12 mouse cellular contexts compared by ENCODE assay signal in the genomic region with DNA sequence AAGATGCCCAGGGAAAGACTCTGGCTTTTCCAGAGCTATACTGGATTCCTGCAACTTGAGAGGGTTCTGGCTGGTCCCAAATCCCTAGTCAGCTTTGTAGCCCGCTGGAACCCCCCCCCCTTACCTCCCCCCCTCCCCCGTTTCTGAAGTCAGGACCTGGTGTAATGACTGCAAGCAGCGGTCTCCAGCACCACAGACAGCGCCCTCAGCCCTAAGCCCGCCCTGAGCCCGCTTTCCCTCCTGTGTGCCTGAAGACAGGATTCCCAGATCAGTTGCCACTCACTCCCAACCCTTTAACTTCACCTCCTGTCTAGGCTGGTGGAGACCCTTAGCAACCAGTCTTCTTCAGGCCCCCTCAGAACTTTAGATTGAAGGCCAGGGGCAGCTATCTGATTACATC. TPM values are rescaled to one million over a fixed set of nuclear protein-coding genes. Genes with fewer than 3 reads are reported as not detected.
DNase-seq lines count a peak whose midpoint lies in the region; ATAC-seq and TF ChIP-seq lines count a peak whose summit lies in the region.
"Had no signal": no experiment of that assay in that cellular context is flagged by ENCODE, and none has a peak within 500 bp of the region (broad histone marks: within the 10 kb centered on the region; RNA-seq: fewer than 3 reads in every experiment).

No protein-coding gene starts in this region.

- H3K4me3 ChIP-seq in kidney, postnatal 0 days (replicated peaks; ENCODE audit: low read depth, low read length) = no peak overlapping the region
- H3K4me3 ChIP-seq in cortical plate, adult 2 months (ENCODE audit: insufficient read depth, low read length) = peak overlapping the region; percentile 64; the same call in 1 of the 2 replicates
- peak overlapping the region; percentile 88 for H3K4me3 ChIP-seq in forebrain, postnatal 0 days (ENCODE audit: low read depth, low read length)
- H3K4me3 ChIP-seq in midbrain, embryonic 16.5 days (ENCODE audit: low read depth, low read length) = peak overlapping the region; percentile 86
- no peak overlapping the region for H3K4me3 ChIP-seq in liver, embryonic 12.5 days
- H3K4me3 ChIP-seq in gastrocnemius, adult 2 months = no peak overlapping the region

- no peaks in the 10 kb centered on the region for H3K9me3 ChIP-seq in kidney, postnatal 0 days (replicated peaks; ENCODE audit: low read length)
- H3K9me3 ChIP-seq in forebrain, postnatal 0 days (ENCODE audit: low read length) = no peaks in the 10 kb centered on the region
- H3K9me3 ChIP-seq in midbrain, embryonic 16.5 days (replicated peaks; ENCODE audit: control insufficient read depth, low read length, poor library complexity, severe bottlenecking) = no peaks in the 10 kb centered on the region
- no peaks in the 10 kb centered on the region for H3K9me3 ChIP-seq in liver, embryonic 12.5 days (replicated peaks)

- H3K4me1 ChIP-seq in kidney, postnatal 0 days (replicated peaks; ENCODE audit: insufficient read depth, low read length) = peaks cover 10% of the 10 kb centered on the region
- H3K4me1 ChIP-seq in cortical plate, adult 2 months (ENCODE audit: control insufficient read depth, insufficient read depth, low read length) = peaks cover 4% of the 10 kb centered on the region
- H3K4me1 ChIP-seq in forebrain, postnatal 0 days (ENCODE audit: insufficient read depth) = peaks cover 22% of the 10 kb centered on the region
- peaks cover 36% of the 10 kb centered on the region for H3K4me1 ChIP-seq in midbrain, embryonic 16.5 days (ENCODE audit: control insufficient read depth, insufficient read depth, low read length)
- peaks cover 6% of the 10 kb centered on the region; the same call in 1 of the 2 replicates for H3K4me1 ChIP-seq in liver, embryonic 12.5 days

- H3K27me3 ChIP-seq in kidney, postnatal 0 days (ENCODE audit: insufficient read depth, low read length) = peaks cover 51% of the 10 kb centered on the region
- no peaks in the 10 kb centered on the region for H3K27me3 ChIP-seq in forebrain, postnatal 0 days (ENCODE audit: insufficient read depth, low read length)
- no peaks in the 10 kb centered on the region for H3K27me3 ChIP-seq in midbrain, embryonic 16.5 days (ENCODE audit: control insufficient read depth, insufficient read depth, low read depth, low read length)
- H3K27me3 ChIP-seq in liver, embryonic 12.5 days (replicated peaks) = peaks cover 98% of the 10 kb centered on the region

- intact Hi-C loops in gastrocnemius, adult 2 months (cut with DNase I) = no loop called here

- no peak overlapping the region for H3K9ac ChIP-seq in kidney, postnatal 0 days (ENCODE audit: low read depth, low read length)
- peak overlapping the region; percentile 99; the same call in 1 of the 2 replicates for H3K9ac ChIP-seq in forebrain, postnatal 0 days
- H3K9ac ChIP-seq in midbrain, embryonic 16.5 days (ENCODE audit: low read depth, low read length) = peak overlapping the region; percentile 100
- H3K9ac ChIP-seq in liver, embryonic 12.5 days = no peak overlapping the region

- H3K4me2 ChIP-seq in kidney, postnatal 0 days (ENCODE audit: low read length) = no peak overlapping the region
- peak overlapping the region; percentile 87 for H3K4me2 ChIP-seq in forebrain, postnatal 0 days (ENCODE audit: low read depth)
- peak overlapping the region; percentile 95 for H3K4me2 ChIP-seq in midbrain, embryonic 16.5 days (ENCODE audit: low read length)
- H3K4me2 ChIP-seq in liver, embryonic 12.5 days = no peak overlapping the region

- H3K27ac ChIP-seq in kidney, postnatal 0 days = no peak overlapping the region
- H3K27ac ChIP-seq in cortical plate, adult 2 months (ENCODE audit: insufficient read depth, low read length) = no peak overlapping the region
- H3K27ac ChIP-seq in forebrain, postnatal 0 days (ENCODE audit: low read depth, low read length) = no peak overlapping the region
- no peak overlapping the region for H3K27ac ChIP-seq in midbrain, embryonic 16.5 days (ENCODE audit: low read length)
- H3K27ac ChIP-seq in liver, embryonic 12.5 days = no peak overlapping the region
- no peak overlapping the region for H3K27ac ChIP-seq in gastrocnemius, adult 2 months

- DNase-seq in kidney, postnatal 0 days (ENCODE audit: low spot score) = peak; percentile 71
- no peak for DNase-seq in kidney, adult 8-10 months
- no peak for DNase-seq in forebrain, postnatal 0 days
- no peak for DNase-seq in left cerebral cortex, adult 11 months (ENCODE audit: low spot score)
- no peak for DNase-seq in gastrocnemius, adult 2 months
- DNase-seq: kidney, adult 9 months; lung, adult 18-20 months; right cerebral cortex, postnatal 25 days had no signal

- H3K36me3 ChIP-seq in kidney, postnatal 0 days (ENCODE audit: insufficient read depth, low read length) = no peaks in the 10 kb centered on the region
- peaks cover 21% of the 10 kb centered on the region for H3K36me3 ChIP-seq in forebrain, postnatal 0 days (ENCODE audit: insufficient read depth)
- peaks cover 12% of the 10 kb centered on the region; the same call in 1 of the 2 replicates for H3K36me3 ChIP-seq in midbrain, embryonic 16.5 days (ENCODE audit: control insufficient read depth, insufficient read depth, low read length)
- H3K36me3 ChIP-seq in liver, embryonic 12.5 days = no peaks in the 10 kb centered on the region

- ATAC-seq in kidney, postnatal 0 days (replicated peaks; ENCODE audit: low FRiP score, low read depth) = no peak
- no peak for ATAC-seq in forebrain, postnatal 0 days
- ATAC-seq in midbrain, embryonic 16.5 days = no peak
- ATAC-seq in liver, embryonic 12.5 days = no peak

- TF ChIP-seq POLR2A in cortical plate, adult 2 months (IDR thresholded peaks at IDR 0.05; ENCODE audit: extremely low read depth, insufficient read depth, low read length) = no peak

- TF ChIP-seq CTCF in kidney, postnatal 0 days (IDR thresholded peaks at IDR 0.05; ENCODE audit: low read depth) = no peak
- TF ChIP-seq CTCF in cortical plate, adult 2 months (IDR thresholded peaks at IDR 0.05; ENCODE audit: extremely low read depth, insufficient read depth, low read length) = no peak
- no peak for TF ChIP-seq CTCF in forebrain, postnatal 0 days (IDR thresholded peaks at IDR 0.05; ENCODE audit: low read depth)
- no peak for TF ChIP-seq CTCF in gastrocnemius, adult 2 months (IDR thresholded peaks at IDR 0.05)

- 1% methylated on average over 6 of the region's 6 CpGs for WGBS in kidney, postnatal 0 days
- 25% methylated on average over 6 of the region's 6 CpGs for WGBS in forebrain, postnatal 0 days
- 18% methylated on average over 5 of the region's 6 CpGs for WGBS in midbrain, embryonic 16.5 days
- 2% methylated on average over 6 of the region's 6 CpGs for WGBS in liver, embryonic 12.5 days (ENCODE audit: insufficient replicate concordance)

RNA-seq across cellular contexts. Expression of a gene that starts 2.1 kb away (rescaled TPM):
- polyA plus RNA-seq in kidney, postnatal 0 days (2015; fragmentation: Nextera tagmentation; extraction: Ambion mirVana) = 0.24 TPM in 1 of 2 replicates, not detected in the other
- polyA plus RNA-seq in cortical plate, adult 2 months (2012; rRNA removed) = 56.9 and 62.1 TPM in 2 replicates
- total RNA-seq in forebrain, postnatal 0 days (2014; rRNA removed) = 88.5 and 95.4 TPM in 2 replicates
- polyA plus RNA-seq in forebrain, postnatal 0 days (2015; fragmentation: Nextera tagmentation; extraction: Ambion mirVana) = 27.0 and 31.0 TPM in 2 replicates
- polyA plus RNA-seq in midbrain, embryonic 16.5 days (2015; fragmentation: Nextera tagmentation; extraction: Ambion mirVana) = 22.2 and 26.1 TPM in 2 replicates
- polyA plus RNA-seq in liver, embryonic 12.5 days (2016; fragmentation: Nextera tagmentation; extraction: Ambion mirVana) = not detected in 2 replicates
- not detected for total RNA-seq in gastrocnemius, adult 2 months (2021)
- total RNA-seq: gastrocnemius, adult 8-10 months had no signal

Comparison
In these comparisons a context has a peak if more than half of its experiments do, and no peak if none do; other contexts are left out.
1. H3K4me2 ChIP-seq: peak in forebrain, postnatal 0 days (single experiment) and midbrain, embryonic 16.5 days (single experiment); none in kidney, postnatal 0 days (single experiment) and liver, embryonic 12.5 days (single experiment).
2. H3K4me3 ChIP-seq: peak in cortical plate, adult 2 months (single experiment), forebrain, postnatal 0 days (single experiment) and midbrain, embryonic 16.5 days (single experiment); none in kidney, postnatal 0 days (single experiment), liver, embryonic 12.5 days (single experiment) and gastrocnemius, adult 2 months (single experiment).
3. H3K9ac ChIP-seq: peak in forebrain, postnatal 0 days (single experiment) and midbrain, embryonic 16.5 days (single experiment); none in kidney, postnatal 0 days (single experiment) and liver, embryonic 12.5 days (single experiment).
4. RNA of a gene that starts 2.1 kb away (polyA plus RNA-seq): 56.9 to 62.1 TPM in cortical plate, adult 2 months, 27.0 to 31.0 TPM in forebrain, postnatal 0 days and 22.2 to 26.1 TPM in midbrain, embryonic 16.5 days; 0.24 TPM in kidney, postnatal 0 days and not detected in liver, embryonic 12.5 days; every median in the first group is over 10 times any median in the second.